Mouse (Mus musculus): ENCODE results near the gene Smim14. TPM values are rescaled to one million over a fixed set of nuclear protein-coding genes. Genes with fewer than 3 reads are reported as not detected.
A peak's percentile ranks its signal among the peaks of the same experiment; 100 is the strongest.

The Smim14 gene
- total RNA-seq, 2 experiments from 2014 or later, result 115 to 117 TPM

GRCm38 (mm10) chr5:65475806-65476205 lies 61.2 kb downstream of the Smim14 start:
- DNase-seq (ENCODE audit: low spot score in 2 of 2), result no peak

DNA sequence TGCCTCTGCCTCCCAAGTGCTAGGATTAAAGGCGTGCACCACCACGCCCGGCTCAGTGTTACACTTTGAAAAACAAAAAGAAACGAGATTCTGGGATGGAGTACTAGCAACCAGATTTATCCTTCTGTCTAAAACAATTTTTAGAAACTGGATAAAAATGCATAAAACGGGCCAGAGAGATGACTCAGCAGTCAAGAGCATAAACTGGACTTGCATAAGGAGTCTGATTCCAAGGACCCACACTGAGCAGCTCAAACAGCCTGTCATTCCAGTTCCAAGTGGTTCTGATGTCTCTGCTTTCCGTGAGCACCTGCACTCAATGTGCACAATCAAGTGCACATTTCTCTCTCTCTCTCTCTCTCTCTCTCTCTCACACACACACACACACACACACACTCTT lies 67.2 kb downstream of the Smim14 start:
- DNase-seq (ENCODE audit: low spot score in 2 of 2), result no peak

GRCm38 (mm10) chr5:65466911-65467310 lies 70.1 kb downstream of the Smim14 start:
- DNase-seq (ENCODE audit: low spot score in 2 of 2), result no peak

DNA sequence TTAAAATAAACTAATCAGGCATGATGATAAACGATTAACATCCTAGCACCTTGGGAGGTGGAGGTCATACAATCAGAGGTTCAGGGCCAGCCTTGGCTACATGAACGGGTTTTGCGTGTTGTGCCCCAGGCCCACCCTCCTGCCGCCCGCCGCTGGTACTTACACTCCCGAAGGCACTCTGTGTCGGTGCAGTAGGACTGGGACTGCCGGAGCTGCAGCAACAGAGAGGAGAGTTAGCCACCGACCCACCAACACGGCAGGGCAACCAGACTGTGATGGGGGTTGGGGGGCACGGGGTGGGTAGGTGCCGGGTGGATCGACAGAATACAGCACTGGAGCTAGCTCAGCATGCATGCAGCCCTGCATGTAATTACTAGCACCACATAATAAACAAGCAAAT lies 76.6 kb downstream of the Smim14 start:
- DNase-seq (ENCODE audit: low spot score in 2 of 2), result no peak

- no peak for DNase-seq (ENCODE audit: low spot score in 2 of 2)
These were observed 77.5 kb downstream of the Smim14 start for GRCm38 (mm10) chr5:65459454-65459853.

GRCm38 (mm10) chr5:65457846-65458245 lies 79.1 kb downstream of the Smim14 start:
- DNase-seq (ENCODE audit: low spot score in 2 of 2), result no peak

DNA sequence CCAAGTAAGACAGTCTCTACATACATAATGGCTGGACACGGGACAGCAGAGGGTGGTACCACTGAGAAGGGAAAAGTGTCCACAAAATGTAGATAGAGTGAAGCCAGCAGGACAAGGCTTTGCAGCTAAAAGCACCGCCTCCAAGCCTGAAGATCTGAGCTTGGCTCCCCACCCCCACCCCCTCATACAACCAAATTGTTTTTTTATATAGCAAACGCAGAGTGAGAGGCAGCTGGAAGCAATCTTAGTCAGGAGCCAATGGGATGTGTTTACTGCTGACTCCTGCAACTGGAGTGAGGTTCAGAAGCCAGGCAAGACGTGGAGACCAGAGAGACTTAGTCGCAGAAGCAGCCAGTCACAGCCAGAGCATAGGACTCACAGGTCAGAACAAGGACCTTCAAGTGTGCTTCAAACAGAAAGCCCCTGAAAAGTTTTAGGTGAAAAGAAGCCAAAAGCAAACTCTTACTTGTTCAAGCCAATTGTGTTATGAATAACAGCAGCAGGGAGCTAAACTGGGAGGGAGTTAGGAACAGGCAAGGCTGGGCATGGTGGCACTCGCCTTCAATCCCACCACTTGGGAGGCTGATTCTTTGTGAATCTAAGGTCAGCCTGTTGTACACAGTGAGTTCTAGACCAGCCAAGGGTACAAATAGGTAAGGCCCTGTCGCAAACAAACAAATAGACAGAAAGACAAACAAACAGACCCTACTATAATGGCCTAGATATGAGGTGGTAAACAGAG lies 79.7 kb downstream of the Smim14 start:
- no peak for DNase-seq (ENCODE audit: low spot score in 2 of 2)

GRCm38 (mm10) chr5:65454771-65455170 lies 82.2 kb downstream of the Smim14 start:
- no peak for DNase-seq (ENCODE audit: low spot score in 2 of 2)

DNA sequence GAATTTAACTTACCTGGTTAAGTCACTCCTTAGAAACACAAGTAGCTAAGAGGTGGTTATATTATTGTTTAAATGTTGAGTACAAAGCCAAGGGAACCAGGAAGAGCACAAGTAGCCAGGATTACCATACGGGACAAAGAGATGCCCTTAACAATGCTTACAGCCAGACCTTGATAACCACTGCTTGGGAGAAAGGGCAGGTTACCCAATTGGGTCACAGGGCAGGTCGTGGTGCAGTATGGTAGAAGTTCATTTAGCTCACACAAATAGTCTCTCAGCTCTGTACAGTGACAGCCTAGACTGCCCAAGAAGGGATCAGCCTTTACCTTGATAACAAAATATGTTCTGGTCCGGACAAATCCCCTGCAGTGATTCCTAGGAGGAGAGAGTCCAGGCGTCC lies 88.0 kb downstream of the Smim14 start:
- no peak for DNase-seq (ENCODE audit: low spot score in 2 of 2)

- DNase-seq (ENCODE audit: low spot score in 2 of 2), result no peak
These were observed 89.2 kb downstream of the Smim14 start for GRCm38 (mm10) chr5:65447826-65448225.

DNA sequence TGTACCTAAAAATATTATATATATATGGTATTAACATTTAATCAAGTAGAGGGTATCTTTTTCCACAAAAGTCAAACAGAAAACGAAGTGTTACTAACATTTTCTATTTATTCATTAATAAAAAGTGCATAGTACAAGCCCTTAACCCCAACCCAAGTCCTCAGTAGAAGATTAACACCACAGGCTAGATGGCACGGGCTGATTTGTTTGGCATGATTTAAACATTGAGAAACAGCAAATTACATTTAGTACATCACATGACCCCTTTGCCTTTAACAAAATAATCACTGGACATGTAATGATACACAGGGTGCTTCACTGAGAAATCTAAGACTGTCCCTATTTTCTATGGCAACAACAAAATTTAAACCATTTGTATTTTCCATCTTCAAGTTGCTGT lies 90.2 kb downstream of the Smim14 start:
- no peak for DNase-seq (ENCODE audit: low spot score in 2 of 2)

DNA sequence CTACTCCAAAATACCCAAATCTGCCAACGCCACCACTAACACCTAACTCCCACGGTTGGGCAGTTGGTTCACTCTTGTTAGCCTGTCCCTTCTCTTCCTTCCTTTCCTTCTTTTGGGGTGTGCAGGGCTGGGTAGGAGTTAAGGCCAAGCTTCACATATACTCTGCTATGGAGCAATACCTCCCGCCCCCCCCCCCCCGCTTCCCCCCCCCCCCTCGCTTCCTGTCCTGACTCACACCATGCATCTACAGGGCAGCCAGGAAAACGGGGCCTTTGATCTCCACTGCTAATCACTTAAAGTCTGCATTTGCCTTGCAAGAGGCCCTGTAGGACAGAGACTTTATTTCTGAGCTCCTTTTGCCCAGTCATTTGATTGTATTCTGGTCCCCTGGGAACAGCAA lies 92.0 kb downstream of the Smim14 start:
- no peak for DNase-seq (ENCODE audit: low spot score in 2 of 2)

- no peak for DNase-seq (ENCODE audit: low spot score in 2 of 2)
These were observed 98.9 kb downstream of the Smim14 start for GRCm38 (mm10) chr5:65438041-65438440.

- DNase-seq (ENCODE audit: low spot score in 2 of 2), result peak; percentile 89 to 96
These were observed 101.0 kb downstream of the Smim14 start, which contains the start of gene Ugdh for GRCm38 (mm10) chr5:65435806-65436561. Gene Ugdh (minus strand): TSS chr5:65435949.

- peak in 1 of 2 experiments; percentile 5 for DNase-seq (ENCODE audit: low spot score in 2 of 2)
These were observed 101.6 kb downstream of the Smim14 start for GRCm38 (mm10) chr5:65435363-65435805.

DNA sequence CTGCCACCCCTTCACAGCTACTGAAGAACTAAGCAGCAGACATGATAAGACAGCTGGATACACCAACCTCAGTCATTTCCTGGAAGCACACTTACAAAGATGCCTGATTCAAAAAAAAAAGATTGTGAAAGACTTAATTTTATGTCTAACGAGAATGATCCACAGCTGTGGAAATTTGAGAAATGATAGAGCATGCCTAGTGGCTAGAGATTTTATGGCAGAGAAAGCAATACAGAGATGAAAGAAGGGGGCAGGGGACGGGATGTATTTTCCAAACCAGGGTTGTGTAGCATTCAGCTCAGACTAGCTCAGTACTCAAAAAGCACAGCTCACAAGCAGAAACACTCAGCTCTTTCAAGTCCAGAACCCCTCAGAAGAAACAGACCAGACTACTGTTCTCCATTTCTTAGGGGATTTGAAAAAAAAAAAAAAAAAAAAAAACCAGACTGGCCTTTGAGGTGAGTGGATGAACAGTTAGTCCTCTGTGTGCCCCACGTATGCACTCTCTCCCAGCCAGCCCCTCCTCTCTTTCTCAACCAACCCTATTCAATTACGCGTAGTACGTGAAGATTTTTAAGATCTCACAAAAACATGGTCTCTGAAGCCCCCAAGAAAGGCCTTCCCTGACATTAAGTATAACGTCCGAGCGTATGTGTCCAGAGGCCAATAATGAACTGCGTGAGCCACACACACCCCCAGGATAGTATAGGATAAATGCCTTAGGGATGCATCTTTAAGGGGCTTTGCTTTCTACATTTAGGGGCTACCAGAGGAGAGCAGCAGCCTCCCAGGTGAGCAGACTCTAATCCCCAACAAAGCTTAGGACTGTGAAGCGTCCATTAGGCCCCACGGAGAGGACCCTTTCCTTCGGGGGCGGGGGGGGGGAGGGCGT lies 102.3 kb downstream of the Smim14 start:
- no peak for DNase-seq (ENCODE audit: low spot score in 2 of 2)

GRCm38 (mm10) chr5:65429441-65429840 lies 107.5 kb downstream of the Smim14 start:
- DNase-seq (ENCODE audit: low spot score in 2 of 2), result no peak

GRCm38 (mm10) chr5:65428321-65428720 lies 108.7 kb downstream of the Smim14 start:
- no peak for DNase-seq (ENCODE audit: low spot score in 2 of 2)

- DNase-seq (ENCODE audit: low spot score in 2 of 2), result no peak
These were observed 111.7 kb downstream of the Smim14 start for GRCm38 (mm10) chr5:65425251-65425650.

DNA sequence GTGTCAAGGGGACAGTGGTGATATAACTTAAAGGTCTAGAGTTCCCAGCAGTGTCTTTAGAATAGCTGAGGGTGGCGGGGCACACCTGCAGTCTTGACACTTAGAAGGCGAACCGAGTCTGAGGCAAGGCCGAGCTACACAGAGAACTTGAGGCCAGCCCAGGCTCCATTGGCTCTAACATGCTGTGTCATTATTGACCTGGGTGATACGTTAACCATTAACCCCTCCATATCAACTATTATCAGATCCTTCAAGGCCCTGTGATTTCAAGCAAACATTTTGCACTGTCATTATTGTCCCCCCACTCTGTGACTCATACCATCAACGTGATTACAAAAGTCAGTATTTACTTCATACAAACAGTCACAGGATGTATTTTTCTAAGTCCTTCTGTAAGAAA lies 112.8 kb downstream of the Smim14 start:
- DNase-seq (ENCODE audit: low spot score in 2 of 2), result no peak

DNA sequence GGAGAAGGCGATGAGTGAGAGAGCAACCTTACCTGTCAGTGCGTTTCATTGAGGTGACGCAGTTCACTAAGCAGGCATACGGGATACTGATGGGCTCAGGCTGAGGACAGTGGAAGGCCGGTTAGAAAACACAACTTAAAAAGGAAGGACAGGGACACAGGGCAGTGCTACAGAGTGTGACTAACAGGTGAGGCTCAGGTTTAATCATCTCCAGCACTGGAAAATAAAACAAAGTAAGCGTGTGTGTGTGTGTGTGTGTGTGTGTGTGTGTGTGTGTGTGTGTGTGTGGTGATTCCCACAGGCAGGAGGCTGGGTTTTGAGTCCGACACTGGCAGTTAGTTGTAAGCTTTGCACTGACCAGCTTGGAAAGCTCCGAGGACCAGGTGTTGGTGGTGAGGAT lies 114.2 kb downstream of the Smim14 start:
- no peak for DNase-seq (ENCODE audit: low spot score in 2 of 2)
